Mouse (Mus musculus): ENCODE data around the gene Sfi1.
"Not testable (repeated sequence)": the region's sequence is repeated elsewhere in the genome, so short reads cannot be mapped to it uniquely, and the experiment has no call there.

Sfi1 gene

DNA sequence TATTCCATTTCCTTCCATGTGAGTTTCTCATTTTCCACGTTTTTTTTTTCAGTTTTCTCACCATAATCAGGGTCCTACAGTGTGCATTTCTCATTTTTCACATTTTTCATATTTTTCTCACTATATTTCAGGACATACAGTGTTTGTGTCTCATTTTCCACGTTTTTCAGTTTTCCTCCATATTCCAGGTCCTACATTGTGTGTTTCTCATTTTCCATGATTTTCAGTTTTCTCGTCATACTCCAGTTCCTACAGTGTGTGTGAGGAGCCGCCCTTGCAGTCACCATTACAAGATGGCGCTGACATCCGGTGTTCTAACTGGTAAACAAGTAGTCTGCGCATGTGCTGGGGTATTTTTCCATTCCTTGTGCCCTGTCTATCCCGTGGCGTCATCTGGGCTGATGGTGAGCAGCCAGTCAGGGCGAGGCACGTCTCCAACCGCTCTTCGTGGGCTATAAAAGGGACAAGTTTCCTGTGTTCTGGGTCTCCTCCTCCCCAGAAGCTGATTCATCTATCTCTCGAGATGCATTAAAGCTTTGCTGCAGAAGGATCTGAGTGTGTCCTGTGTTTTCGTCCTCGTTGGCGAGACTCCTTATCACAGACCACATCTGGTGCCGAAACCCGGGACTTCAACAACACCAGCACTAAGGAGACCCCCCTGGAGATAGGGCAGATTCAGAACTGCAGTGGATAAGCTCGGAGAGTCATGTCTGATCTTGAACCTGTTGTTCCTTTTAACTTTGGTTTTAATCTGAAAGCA, 88.6 kb downstream of the Sfi1 start:
- DNase-seq (ENCODE audit: low spot score), result not testable (repeated sequence)

DNA sequence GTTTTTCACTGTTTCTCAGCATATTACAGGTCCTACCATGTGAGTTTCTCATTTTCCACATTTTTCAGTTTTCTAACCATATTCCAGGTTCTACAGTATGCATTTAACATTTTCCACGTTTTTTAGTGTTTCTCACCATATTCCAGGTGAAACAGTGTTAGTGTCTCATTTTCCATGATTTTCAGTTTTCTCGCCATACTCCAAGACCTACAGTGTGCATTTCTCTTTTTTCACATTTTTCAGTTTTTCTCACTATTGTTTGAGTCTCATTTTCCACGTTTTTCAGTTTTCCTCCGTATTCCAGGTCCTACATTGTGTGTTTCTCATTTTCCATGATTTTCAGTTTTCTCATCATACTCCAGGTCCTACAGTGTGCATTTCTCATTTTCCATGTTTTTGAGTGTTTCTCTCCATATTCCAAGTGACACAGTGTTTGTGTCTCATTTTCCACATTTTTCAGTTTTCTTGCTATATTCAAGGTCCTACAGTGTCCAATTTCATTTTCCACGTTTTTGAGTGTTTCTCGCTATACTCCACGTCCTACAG, 89.6 kb downstream of the Sfi1 start:
- DNase-seq (ENCODE audit: low spot score), result no peak

DNA sequence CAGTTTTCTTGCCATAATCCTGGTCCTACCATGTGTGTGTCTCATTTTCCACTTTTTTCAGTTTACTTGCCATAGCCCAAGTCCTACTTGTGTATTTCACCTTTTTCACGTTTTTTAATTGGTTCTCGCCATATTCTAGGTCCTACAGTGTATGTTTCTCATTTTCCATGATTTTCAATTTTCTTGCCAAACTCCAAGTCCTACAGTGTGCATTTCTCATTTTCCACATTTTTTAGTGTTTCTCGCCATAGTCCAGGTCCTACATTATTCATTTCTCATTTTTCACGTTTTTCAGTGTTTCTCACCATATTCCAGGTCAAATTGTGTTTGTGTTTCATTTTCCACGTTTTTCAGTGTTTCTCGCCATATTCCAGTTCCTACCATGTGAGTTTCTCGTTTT, 90.6 kb downstream of the Sfi1 start:
- not testable (repeated sequence) for DNase-seq (ENCODE audit: low spot score)

DNA sequence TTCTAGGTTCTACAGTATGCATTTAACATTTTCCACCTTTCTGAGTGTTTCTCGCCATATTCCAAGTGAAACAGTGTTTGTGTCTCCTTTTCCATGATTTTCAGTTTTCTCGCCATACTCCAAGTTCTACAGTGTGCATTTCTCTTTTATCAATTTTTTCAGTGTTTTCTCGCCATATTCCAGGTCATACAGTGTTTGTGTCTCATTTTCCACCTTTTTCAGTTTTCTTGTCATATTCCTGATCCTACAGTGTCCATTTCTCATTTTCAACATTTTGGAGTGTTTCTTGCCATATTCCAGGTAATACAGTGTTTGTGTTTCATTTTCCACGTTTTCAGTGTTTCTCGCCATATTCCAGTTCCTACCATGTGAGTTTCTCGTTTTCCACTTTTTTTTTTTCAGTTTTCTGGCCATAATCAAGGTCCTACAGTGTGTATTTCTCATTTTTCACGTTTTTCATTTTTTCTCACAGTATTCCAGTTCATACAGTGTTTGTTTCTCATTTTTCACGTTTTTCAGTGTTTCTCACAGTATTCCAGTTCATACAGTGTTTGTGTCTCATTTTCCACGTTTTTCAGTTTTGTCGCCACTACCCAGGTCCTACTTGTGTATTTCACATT, 91.3 kb downstream of the Sfi1 start:
- no peak for DNase-seq (ENCODE audit: low spot score)

DNA sequence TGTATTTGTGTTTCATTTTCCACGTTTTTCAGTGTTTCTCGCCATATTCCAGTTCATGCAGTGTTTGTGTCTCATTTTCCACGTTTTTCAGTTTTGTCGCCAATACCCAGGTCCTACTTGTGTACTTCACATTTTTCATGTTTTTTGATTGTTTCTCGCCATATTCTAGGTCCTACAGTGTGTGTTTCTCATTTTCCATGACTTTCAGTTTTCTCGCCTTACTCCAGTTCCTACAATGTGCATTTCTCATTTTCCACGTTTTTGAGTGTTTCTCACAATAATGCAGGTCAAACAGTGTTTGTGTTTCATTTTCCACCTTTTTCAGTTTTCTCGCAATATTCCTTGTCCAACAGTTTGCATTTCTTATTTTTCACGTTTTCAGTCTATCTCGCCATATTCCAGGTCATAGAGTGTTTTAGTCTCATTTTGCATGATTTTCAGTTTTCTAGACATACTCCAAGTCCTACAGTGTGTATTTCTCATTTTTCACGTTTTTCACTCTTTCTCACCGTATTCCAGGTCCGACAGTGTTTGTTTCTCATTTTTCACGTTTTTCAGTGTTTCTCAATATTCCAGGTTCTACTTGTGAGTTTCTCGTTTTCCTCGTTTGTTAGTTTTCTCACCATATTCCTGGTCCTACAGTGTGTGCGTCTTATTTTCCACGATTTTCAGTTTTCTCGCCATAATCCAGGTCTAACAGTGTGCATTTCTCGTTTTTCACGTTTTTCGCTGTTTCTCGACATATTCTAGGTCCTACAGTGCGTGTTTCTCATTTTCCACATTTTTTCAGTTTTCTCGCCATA, 92.0 kb downstream of the Sfi1 start:
- DNase-seq (ENCODE audit: low spot score), result no peak

DNA sequence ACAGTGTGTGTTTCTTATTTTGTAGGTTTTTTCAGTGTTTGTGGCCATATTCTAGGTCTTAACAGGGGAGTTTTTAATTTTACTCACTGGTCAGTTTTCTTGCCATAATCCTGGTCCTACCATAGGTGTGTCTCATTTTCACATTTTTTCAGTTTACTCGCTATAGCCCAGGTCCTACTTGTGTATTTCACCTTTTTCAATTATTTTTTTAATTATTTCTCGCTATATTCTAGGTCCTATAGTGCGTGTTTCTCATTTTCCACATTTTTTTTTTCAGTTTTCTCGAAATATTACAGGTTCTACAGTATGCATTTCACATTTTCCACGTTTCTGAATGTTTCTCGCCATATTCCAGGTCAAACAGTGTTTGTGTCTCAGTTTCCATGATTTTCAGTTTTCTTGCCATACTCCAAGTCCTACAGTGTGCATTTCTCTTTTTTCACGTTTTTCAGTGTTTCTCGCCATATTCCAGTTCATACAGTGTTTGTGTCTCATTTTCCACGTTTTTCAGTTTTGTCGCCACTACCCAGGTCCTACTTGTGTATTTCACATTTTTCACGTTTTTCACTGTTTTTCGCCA, 93.1 kb downstream of the Sfi1 start:
- DNase-seq (ENCODE audit: low spot score), result peak; percentile 70
